In the genomic region with DNA sequence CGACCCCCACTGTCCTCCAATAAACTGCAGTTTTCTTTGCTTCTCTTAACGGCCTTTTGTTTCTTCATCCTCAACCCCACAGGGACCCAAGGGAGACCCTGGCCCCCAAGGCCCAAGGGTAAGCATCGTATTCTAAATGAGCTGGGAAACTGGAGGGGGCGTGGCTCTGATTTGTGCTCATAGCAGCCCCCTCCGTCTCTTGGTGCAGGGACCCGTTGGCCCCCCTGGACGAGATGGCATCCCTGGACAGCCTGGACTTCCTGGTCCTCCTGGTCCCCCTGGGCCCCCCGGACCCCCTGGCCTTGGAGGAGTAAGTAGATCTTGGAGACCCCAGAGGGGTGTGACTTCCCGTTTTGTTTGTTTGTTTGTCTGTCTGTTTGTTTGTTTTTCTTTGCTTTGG, we compare ENCODE assay signal across 12 mouse cellular contexts. TPM values are rescaled to one million over a fixed set of nuclear protein-coding genes. Genes with fewer than 3 reads are reported as not detected.
DNase-seq lines count a peak whose midpoint lies in the region; ATAC-seq and TF ChIP-seq lines count a peak whose summit lies in the region.
"Had no signal": no experiment of that assay in that cellular context is flagged by ENCODE, and none has a peak within 500 bp of the region (broad histone marks: within the 10 kb centered on the region; RNA-seq: fewer than 3 reads in every experiment).

No protein-coding gene starts in this region.

- intact Hi-C loops in left cerebral cortex, postnatal 36 days (cut with DNase I): loop anchor here (5.0 kb wide), 2 partner anchors 104 to 151 kb away; partner anchors contain the start of gene Pdk2

- WGBS in kidney, postnatal 0 days: 15% methylated on average over 9 of the region's 9 CpGs
- 24% methylated on average over 9 of the region's 9 CpGs for WGBS in kidney, adult 2 months
- WGBS in embryonic facial prominence, embryonic 14.5 days: 21% methylated on average over 9 of the region's 9 CpGs
- WGBS in hindbrain, embryonic 15.5 days: 23% methylated on average over 9 of the region's 9 CpGs
- 25% methylated on average over 9 of the region's 9 CpGs for whole genome bisulfite sequencing in neural tube, embryonic 14.5 days

- 0 out of 2 replicates have a peak overlapping the region, but pooled peaks have one; percentile 46 for H3K9ac ChIP-seq in kidney, postnatal 0 days (ENCODE audit: low read depth, low read length)
- peak overlapping the region; percentile 91 for H3K9ac ChIP-seq in embryonic facial prominence, embryonic 14.5 days (ENCODE audit: low read depth, low read length)
- H3K9ac ChIP-seq in hindbrain, embryonic 15.5 days: no peak overlapping the region
- 0 out of 2 replicates have a peak overlapping the region, but pooled peaks have one; percentile 32 for H3K9ac ChIP-seq in neural tube, embryonic 14.5 days (replicated peaks; ENCODE audit: low read depth, low read length)
- H3K9ac ChIP-seq: midbrain, embryonic 13.5 days had no signal

- peak overlapping the region; percentile 77 for H3K4me2 ChIP-seq in kidney, postnatal 0 days (ENCODE audit: low read length)
- peak overlapping the region; percentile 71 for H3K4me2 ChIP-seq in embryonic facial prominence, embryonic 14.5 days (ENCODE audit: low read depth, low read length)
- H3K4me2 ChIP-seq in hindbrain, embryonic 15.5 days: peak overlapping the region; percentile 69
- H3K4me2 ChIP-seq in neural tube, embryonic 14.5 days (ENCODE audit: low read depth, low read length): peak overlapping the region; percentile 47; the same call in 1 of the 2 replicates

- H3K9me3 ChIP-seq in kidney, postnatal 0 days (replicated peaks; ENCODE audit: low read length): no peaks in the 10 kb centered on the region
- no peaks in the 10 kb centered on the region for H3K9me3 ChIP-seq in embryonic facial prominence, embryonic 14.5 days (ENCODE audit: control insufficient read depth, low read length)
- no peaks in the 10 kb centered on the region for H3K9me3 ChIP-seq in hindbrain, embryonic 15.5 days
- H3K9me3 ChIP-seq in neural tube, embryonic 14.5 days (ENCODE audit: control insufficient read depth, low read length): no peaks in the 10 kb centered on the region
- H3K9me3 ChIP-seq: midbrain, embryonic 13.5 days had no signal

- 0 out of 2 replicates have a peak, but pooled peaks cover 6% of the 10 kb centered on the region for H3K27me3 ChIP-seq in kidney, postnatal 0 days (ENCODE audit: insufficient read depth, low read length)
- H3K27me3 ChIP-seq in kidney, adult 2 months (replicated peaks; ENCODE audit: control insufficient read depth, insufficient read depth, low read length): no peaks in the 10 kb centered on the region
- H3K27me3 ChIP-seq in embryonic facial prominence, embryonic 14.5 days (replicated peaks; ENCODE audit: control insufficient read depth, insufficient read depth, low read length): no peaks in the 10 kb centered on the region
- H3K27me3 ChIP-seq in hindbrain, embryonic 15.5 days: peaks cover 60% of the 10 kb centered on the region
- H3K27me3 ChIP-seq in neural tube, embryonic 14.5 days (ENCODE audit: control insufficient read depth, insufficient read depth, low read length): peaks cover 17% of the 10 kb centered on the region

- no peak for TF ChIP-seq CTCF in kidney, postnatal 0 days (IDR thresholded peaks at IDR 0.05; ENCODE audit: low read depth)
- no peak for TF ChIP-seq CTCF in kidney, adult 2 months (conservative IDR thresholded peaks at IDR 0.05; ENCODE audit: insufficient read depth, insufficient read length, low read depth, low read length)

- H3K4me3 ChIP-seq in kidney, postnatal 0 days (replicated peaks; ENCODE audit: low read depth, low read length): peak overlapping the region; percentile 44
- H3K4me3 ChIP-seq in kidney, adult 2 months (ENCODE audit: insufficient read depth, low read depth, low read length): no peak overlapping the region
- H3K4me3 ChIP-seq in embryonic facial prominence, embryonic 14.5 days (ENCODE audit: low read depth, low read length): peak overlapping the region; percentile 68
- H3K4me3 ChIP-seq in hindbrain, embryonic 15.5 days: peak overlapping the region; percentile 32; the same call in 1 of the 2 replicates
- H3K4me3 ChIP-seq in neural tube, embryonic 14.5 days (ENCODE audit: low read depth, low read length): no peak overlapping the region

- DNase-seq in kidney, postnatal 0 days (ENCODE audit: low spot score): no peak
- no peak for DNase-seq in kidney, adult 2 months
- peak; percentile 46 for DNase-seq in embryonic facial prominence, embryonic 14.5 days (ENCODE audit: low spot score)
- DNase-seq in left cerebral cortex, postnatal 36 days (ENCODE audit: low spot score in 2 of 2): no peak
- no peak for DNase-seq in frontal cortex, postnatal 36 days (ENCODE audit: low spot score in 2 of 2)
- DNase-seq: gastrocnemius, postnatal 10 days; right cerebral cortex, postnatal 25 days had no signal

- 0 out of 2 replicates have a peak, but pooled peaks cover 5% of the 10 kb centered on the region for H3K36me3 ChIP-seq in kidney, postnatal 0 days (ENCODE audit: insufficient read depth, low read length)
- H3K36me3 ChIP-seq in kidney, adult 2 months (ENCODE audit: control insufficient read depth, insufficient read depth, low read length): no peaks in the 10 kb centered on the region
- peaks cover 58% of the 10 kb centered on the region for H3K36me3 ChIP-seq in embryonic facial prominence, embryonic 14.5 days (ENCODE audit: control insufficient read depth, insufficient read depth, low read length)
- no peaks in the 10 kb centered on the region for H3K36me3 ChIP-seq in hindbrain, embryonic 15.5 days
- H3K36me3 ChIP-seq in neural tube, embryonic 14.5 days (ENCODE audit: control insufficient read depth, insufficient read depth, low read length): no peaks in the 10 kb centered on the region
- H3K36me3 ChIP-seq: midbrain, embryonic 13.5 days had no signal

- H3K4me1 ChIP-seq in kidney, postnatal 0 days (replicated peaks; ENCODE audit: insufficient read depth, low read length): peaks cover 19% of the 10 kb centered on the region
- H3K4me1 ChIP-seq in kidney, adult 2 months (ENCODE audit: control insufficient read depth, insufficient read depth, low read length): no peaks in the 10 kb centered on the region
- H3K4me1 ChIP-seq in embryonic facial prominence, embryonic 14.5 days (ENCODE audit: control insufficient read depth, insufficient read depth, low read length): peaks cover 18% of the 10 kb centered on the region
- H3K4me1 ChIP-seq in hindbrain, embryonic 15.5 days (replicated peaks): peaks cover 16% of the 10 kb centered on the region
- peaks cover 4% of the 10 kb centered on the region; the same call in 1 of the 2 replicates for H3K4me1 ChIP-seq in neural tube, embryonic 14.5 days (ENCODE audit: control insufficient read depth, insufficient read depth, low read length)

- H3K27ac ChIP-seq in kidney, postnatal 0 days: no peak overlapping the region
- H3K27ac ChIP-seq in kidney, adult 2 months (ENCODE audit: insufficient read depth, low read depth, low read length): no peak overlapping the region
- H3K27ac ChIP-seq in embryonic facial prominence, embryonic 14.5 days (replicated peaks; ENCODE audit: low read depth, low read length): peak overlapping the region; percentile 96
- H3K27ac ChIP-seq in hindbrain, embryonic 15.5 days (replicated peaks): no peak overlapping the region
- H3K27ac ChIP-seq in neural tube, embryonic 14.5 days (ENCODE audit: low read depth, low read length): no peak overlapping the region
- H3K27ac ChIP-seq: midbrain, embryonic 13.5 days had no signal

- no peak for ATAC-seq in kidney, postnatal 0 days (replicated peaks; ENCODE audit: low FRiP score, low read depth)
- ATAC-seq in embryonic facial prominence, embryonic 14.5 days (ENCODE audit: low read depth): no peak
- no peak for ATAC-seq in hindbrain, embryonic 15.5 days (ENCODE audit: low FRiP score, low read depth)
- ATAC-seq in neural tube, embryonic 14.5 days (ENCODE audit: low read depth): no peak
- ATAC-seq: midbrain, embryonic 13.5 days had no signal

- TF ChIP-seq POLR2A in kidney, adult 2 months (IDR thresholded peaks at IDR 0.05; ENCODE audit: low read depth, low read length): no peak

RNA-seq across cellular contexts. Expression of gene Col1a1, which starts 2.3 kb away (rescaled TPM):
- polyA plus RNA-seq in kidney, postnatal 0 days (2015; fragmentation: Nextera tagmentation; extraction: Ambion mirVana): 353 and 441 TPM in 2 replicates
- polyA plus RNA-seq in kidney, adult 2 months (2012; rRNA removed): 25.3 and 29.6 TPM in 2 replicates
- polyA plus RNA-seq in embryonic facial prominence, embryonic 14.5 days (2014; fragmentation: Nextera tagmentation; extraction: Ambion mirVana): 3,653 and 4,731 TPM in 2 replicates
- 120 and 145 TPM in 2 replicates for polyA plus RNA-seq in hindbrain, embryonic 15.5 days (2015; fragmentation: Nextera tagmentation; extraction: Ambion mirVana)
- 7.4 and 239 TPM in 2 replicates for polyA plus RNA-seq in neural tube, embryonic 14.5 days (2014; fragmentation: Nextera tagmentation; extraction: Ambion mirVana)
- total RNA-seq in left cerebral cortex, postnatal 36 days (2021): 10 to 100 TPM; 22.7 to 26.9 TPM
- total RNA-seq: common myeloid progenitor, adult 5-6 weeks had no signal

RNA-seq across cellular contexts. Expression of gene Hils1, which starts 29.1 kb away (rescaled TPM):
- polyA plus RNA-seq in kidney, postnatal 0 days (2015; fragmentation: Nextera tagmentation; extraction: Ambion mirVana): not detected in 2 replicates
- polyA plus RNA-seq in kidney, adult 2 months (2012; rRNA removed): 0.56 TPM in 1 of 2 replicates, not detected in the other
- polyA plus RNA-seq in embryonic facial prominence, embryonic 14.5 days (2014; fragmentation: Nextera tagmentation; extraction: Ambion mirVana): 0.25 and 0.61 TPM in 2 replicates
- polyA plus RNA-seq in hindbrain, embryonic 15.5 days (2015; fragmentation: Nextera tagmentation; extraction: Ambion mirVana): not detected in 2 replicates
- polyA plus RNA-seq in neural tube, embryonic 14.5 days (2014; fragmentation: Nextera tagmentation; extraction: Ambion mirVana): not detected in 2 replicates
- total RNA-seq in left cerebral cortex, postnatal 36 days (2021): not detected
- total RNA-seq: common myeloid progenitor, adult 5-6 weeks; gastrocnemius, postnatal 10 days; layer of hippocampus, postnatal 25 days had no signal
- polyA plus RNA-seq: midbrain, embryonic 13.5 days had no signal

RNA-seq across cellular contexts. Expression of gene Sgca, which starts 37.8 kb away (rescaled TPM):
- 0.28 and 0.52 TPM in 2 replicates for polyA plus RNA-seq in kidney, postnatal 0 days (2015; fragmentation: Nextera tagmentation; extraction: Ambion mirVana)
- 5.0 and 23.9 TPM in 2 replicates for polyA plus RNA-seq in kidney, adult 2 months (2012; rRNA removed)
- polyA plus RNA-seq in embryonic facial prominence, embryonic 14.5 days (2014; fragmentation: Nextera tagmentation; extraction: Ambion mirVana): 18.6 and 19.5 TPM in 2 replicates
- 0.19 TPM in 1 of 2 replicates, not detected in the other for polyA plus RNA-seq in hindbrain, embryonic 15.5 days (2015; fragmentation: Nextera tagmentation; extraction: Ambion mirVana)
- polyA plus RNA-seq in neural tube, embryonic 14.5 days (2014; fragmentation: Nextera tagmentation; extraction: Ambion mirVana): not detected in 2 replicates
- total RNA-seq in left cerebral cortex, postnatal 36 days (2021): under 1 TPM; 0.50 to 0.69 TPM
- total RNA-seq: common myeloid progenitor, adult 5-6 weeks had no signal

RNA-seq across cellular contexts. Expression of gene Ppp1r9b, which starts 52.5 kb away (rescaled TPM):
- polyA plus RNA-seq in kidney, postnatal 0 days (2015; fragmentation: Nextera tagmentation; extraction: Ambion mirVana): 10.3 and 10.6 TPM in 2 replicates
- polyA plus RNA-seq in kidney, adult 2 months (2012; rRNA removed): 24.1 and 29.9 TPM in 2 replicates
- 16.0 and 16.1 TPM in 2 replicates for polyA plus RNA-seq in embryonic facial prominence, embryonic 14.5 days (2014; fragmentation: Nextera tagmentation; extraction: Ambion mirVana)
- polyA plus RNA-seq in hindbrain, embryonic 15.5 days (2015; fragmentation: Nextera tagmentation; extraction: Ambion mirVana): 20.7 and 21.4 TPM in 2 replicates
- 27.7 and 29.8 TPM in 2 replicates for polyA plus RNA-seq in neural tube, embryonic 14.5 days (2014; fragmentation: Nextera tagmentation; extraction: Ambion mirVana)
- 100 to 1,000 TPM; 700 to 743 TPM for total RNA-seq in left cerebral cortex, postnatal 36 days (2021)

Comparison
In these comparisons a context has a peak if more than half of its experiments do, and no peak if none do; other contexts are left out.
1. H3K4me3 ChIP-seq: peak in kidney, postnatal 0 days (single experiment), embryonic facial prominence, embryonic 14.5 days (single experiment) and hindbrain, embryonic 15.5 days (single experiment); none in kidney, adult 2 months (single experiment) and neural tube, embryonic 14.5 days (single experiment).
2. Peak in every context shown above with its lines, with median percentiles within 50 percentile points of each other: H3K4me2 ChIP-seq.